ENCODE assay signal across 9 mouse cellular contexts in the genomic region with DNA sequence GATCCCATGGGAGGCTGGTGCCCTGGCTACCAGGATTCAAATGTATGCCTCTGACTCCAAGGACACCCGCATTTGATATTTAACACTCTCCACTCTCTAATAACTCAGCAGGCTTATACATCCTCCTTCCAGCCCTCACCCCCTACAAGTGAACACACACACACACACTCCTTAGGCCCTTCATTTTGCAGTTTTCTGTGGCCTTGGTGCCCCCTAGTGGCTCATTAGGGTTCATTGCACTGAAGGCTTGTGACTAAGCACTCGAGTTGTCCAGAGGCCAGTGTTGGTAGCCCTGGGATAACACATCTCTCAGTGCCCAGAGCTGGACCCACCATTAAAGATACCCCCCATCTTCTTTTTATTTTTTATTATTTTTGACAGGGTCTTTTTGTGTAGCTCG. TPM values are rescaled to one million over a fixed set of nuclear protein-coding genes. Genes with fewer than 3 reads are reported as not detected.
A peak's percentile ranks its signal among the peaks of the same experiment; 100 is the strongest.
DNase-seq lines count a peak whose midpoint lies in the region; ATAC-seq and TF ChIP-seq lines count a peak whose summit lies in the region.
"Had no signal": no experiment of that assay in that cellular context is flagged by ENCODE, and none has a peak within 500 bp of the region (broad histone marks: within the 10 kb centered on the region; RNA-seq: fewer than 3 reads in every experiment).

No protein-coding gene starts in this region.

- no peak for DNase-seq in Patski (ENCODE audit: low read depth, low spot score)
- DNase-seq in cerebellum, adult 8-10 months: peak; percentile 54
- DNase-seq in frontal cortex, adult 2 months (ENCODE audit: extremely low spot score in 1 of 2, low spot score in 1 of 2): peak; percentile 47 to 89
- peak; percentile 65 to 69 for DNase-seq in left cerebral cortex, adult 2 months (ENCODE audit: extremely low spot score in 1 of 2, low spot score in 2 of 2)
- DNase-seq in right cerebral cortex, postnatal 10 days (ENCODE audit: low spot score in 2 of 2): peak; percentile 81 to 83
- DNase-seq in yolk sac, embryonic 10.5 days (ENCODE audit: low spot score): peak; percentile 30

- H3K4me1 ChIP-seq in hindbrain, embryonic 16.5 days (ENCODE audit: control insufficient read depth, insufficient read depth, low read depth, low read length): no peaks in the 10 kb centered on the region; the same call in 1 of the 2 replicates

- intact Hi-C loops in left cerebral cortex, adult 2 months (cut with DNase I): loop anchor here (1.0 to 10.0 kb wide), 4 partner anchors 41 to 369 kb away; no protein-coding TSS in a partner anchor

- CTCF ChIA-PET in Patski (lab: Charles Lee): interaction anchor here (0.7 to 2.9 kb wide), 6 partner anchors 10 to 93 kb away, joined by 3 to 23 read pairs (median 4); a partner anchor contains a TSS

- H3K27me3 ChIP-seq in Patski: no peaks in the 10 kb centered on the region
- 0 out of 2 replicates have a peak, but pooled peaks cover 2% of the 10 kb centered on the region for H3K27me3 ChIP-seq in hindbrain, embryonic 16.5 days (replicated peaks; ENCODE audit: control insufficient read depth, insufficient read depth, low read length)

- POLR2A ChIA-PET in Patski (lab: Charles Lee): no interaction called here

- no peaks in the 10 kb centered on the region for H3K9me3 ChIP-seq in hindbrain, embryonic 16.5 days (ENCODE audit: control insufficient read depth, low read length)
- H3K9me3 ChIP-seq: megakaryocyte, embryonic 14.5 days had no signal

- no peak overlapping the region for H3K9ac ChIP-seq in hindbrain, embryonic 16.5 days (ENCODE audit: low read depth, low read length)

- TF ChIP-seq CTCF in Patski (IDR thresholded peaks at IDR 0.05): peak; percentile 97
- peak; percentile 92 for TF ChIP-seq CTCF in left cerebral cortex, adult 2 months (IDR thresholded peaks at IDR 0.05)

- H3K27ac ChIP-seq in hindbrain, embryonic 16.5 days (ENCODE audit: low read depth, low read length): no peak overlapping the region
- no peak overlapping the region for H3K27ac ChIP-seq in left cerebral cortex, adult 2 months

- WGBS in hindbrain, embryonic 16.5 days: 18% methylated on average over 3 of the region's 3 CpGs

- H3K4me2 ChIP-seq in hindbrain, embryonic 16.5 days (ENCODE audit: low read length): no peak overlapping the region

- peak; percentile 85 for ATAC-seq in Patski
- ATAC-seq in hindbrain, embryonic 16.5 days: peak; percentile 85
- peak; percentile 88 for ATAC-seq in megakaryocyte progenitor cell, adult 5-6 weeks (replicated peaks; ENCODE audit: poor library complexity)

- in situ Hi-C loops in Patski (cut with MboI; ENCODE audit: low pct_unique_long_range_greater_than_20kb): loop anchor here (5.0 to 10.0 kb wide), 3 partner anchors 42 to 191 kb away; a partner anchor contains a TSS

- no peaks in the 10 kb centered on the region for H3K36me3 ChIP-seq in hindbrain, embryonic 16.5 days (ENCODE audit: control insufficient read depth, insufficient read depth, low read length)

- no peak overlapping the region for H3K4me3 ChIP-seq in hindbrain, embryonic 16.5 days (ENCODE audit: low read length)
- no peak overlapping the region for H3K4me3 ChIP-seq in left cerebral cortex, adult 2 months
- H3K4me3 ChIP-seq: megakaryocyte, embryonic 14.5 days had no signal

RNA-seq across cellular contexts. Expression of a gene that starts 4.8 kb away (rescaled TPM):
- polyA plus RNA-seq in Patski (2021): 137 TPM
- 117 and 121 TPM in 2 replicates for polyA plus RNA-seq in frontal cortex, adult 2 months (2012; rRNA removed)
- polyA plus RNA-seq in hindbrain, embryonic 16.5 days (2015; fragmentation: Nextera tagmentation; extraction: Ambion mirVana): 180 and 182 TPM in 2 replicates
- 10 to 100 TPM; 69.5 to 69.7 TPM for total RNA-seq in left cerebral cortex, adult 2 months (2021)
- 122 and 131 TPM in 2 replicates for total RNA-seq in megakaryocyte progenitor cell, adult 5-6 weeks (2015)
- 47.2 and 71.8 TPM in 2 replicates for total RNA-seq in megakaryocyte progenitor cell, adult 5-6 weeks (2017)

RNA-seq across cellular contexts. Expression of a gene that starts 17.2 kb away (rescaled TPM):
- polyA plus RNA-seq in Patski (2021): 2.6 TPM
- polyA plus RNA-seq in frontal cortex, adult 2 months (2012; rRNA removed): 3.3 and 3.4 TPM in 2 replicates
- polyA plus RNA-seq in hindbrain, embryonic 16.5 days (2015; fragmentation: Nextera tagmentation; extraction: Ambion mirVana): 3.0 and 3.1 TPM in 2 replicates
- 1 to 10 TPM in 1 of 2 experiments, under 1 TPM in 1; 0.98 to 1.5 TPM for total RNA-seq in left cerebral cortex, adult 2 months (2021)
- 0.35 TPM in 1 of 2 replicates, not detected in the other for total RNA-seq in megakaryocyte progenitor cell, adult 5-6 weeks (2015)
- 0.37 TPM in 1 of 2 replicates, not detected in the other for total RNA-seq in megakaryocyte progenitor cell, adult 5-6 weeks (2017)

RNA-seq across cellular contexts. Expression of a gene that starts 34.3 kb away (rescaled TPM):
- polyA plus RNA-seq in Patski (2021): not detected
- 0.14 and 0.42 TPM in 2 replicates for polyA plus RNA-seq in frontal cortex, adult 2 months (2012; rRNA removed)
- polyA plus RNA-seq in hindbrain, embryonic 16.5 days (2015; fragmentation: Nextera tagmentation; extraction: Ambion mirVana): 0.17 and 0.19 TPM in 2 replicates
- total RNA-seq in left cerebral cortex, adult 2 months (2021): not detected
- total RNA-seq in megakaryocyte progenitor cell, adult 5-6 weeks (2015): 0.22 TPM in 1 of 2 replicates, not detected in the other
- total RNA-seq in megakaryocyte progenitor cell, adult 5-6 weeks (2017): not detected in 2 replicates

RNA-seq across cellular contexts. Expression of a gene that starts 43.4 kb away (rescaled TPM):
- polyA plus RNA-seq in Patski (2021): not detected
- not detected in 2 replicates for polyA plus RNA-seq in frontal cortex, adult 2 months (2012; rRNA removed)
- not detected in 2 replicates for polyA plus RNA-seq in hindbrain, embryonic 16.5 days (2015; fragmentation: Nextera tagmentation; extraction: Ambion mirVana)
- total RNA-seq in left cerebral cortex, adult 2 months (2021): not detected
- not detected in 2 replicates for total RNA-seq in megakaryocyte progenitor cell, adult 5-6 weeks (2015)
- total RNA-seq in megakaryocyte progenitor cell, adult 5-6 weeks (2017): not detected in 2 replicates

RNA-seq across cellular contexts. Expression of a gene that starts 52.3 kb away (rescaled TPM):
- not detected for polyA plus RNA-seq in Patski (2021)
- polyA plus RNA-seq in frontal cortex, adult 2 months (2012; rRNA removed): 0.27 and 0.30 TPM in 2 replicates
- polyA plus RNA-seq in hindbrain, embryonic 16.5 days (2015; fragmentation: Nextera tagmentation; extraction: Ambion mirVana): 0.12 and 0.13 TPM in 2 replicates
- not detected for total RNA-seq in left cerebral cortex, adult 2 months (2021)
- not detected in 2 replicates for total RNA-seq in megakaryocyte progenitor cell, adult 5-6 weeks (2015)
- total RNA-seq in megakaryocyte progenitor cell, adult 5-6 weeks (2017): not detected in 2 replicates
